Mouse (Mus musculus): ENCODE results near the gene Tmem178.

- TF ChIP-seq CTCF (IDR thresholded peaks at IDR 0.05 in 2 of 3, conservative IDR thresholded peaks at IDR 0.05 in 1 of 3; ENCODE audit: control insufficient read depth in 1 of 3, insufficient read depth in 1 of 3, low read depth in 2 of 3, low read length in 3 of 3, poor library complexity in 1 of 3, severe bottlenecking in 1 of 3) = no peak
- no peak for TF ChIP-seq EP300 (IDR thresholded peaks at IDR 0.05; ENCODE audit: low read depth in 1 of 2, low read length in 2 of 2)
- TF ChIP-seq POLR2A (IDR thresholded peaks at IDR 0.05; ENCODE audit: control insufficient read depth in 1 of 2, insufficient read depth in 1 of 2, low read depth in 1 of 2, low read length in 2 of 2, poor library complexity in 1 of 2) = no peak
- no peak for TF ChIP-seq MYC (IDR thresholded peaks at IDR 0.05; ENCODE audit: low read depth, low read length)
- no peak for TF ChIP-seq POLR2AphosphoS2 (IDR thresholded peaks at IDR 0.05; ENCODE audit: low read length)
- no peak for TF ChIP-seq NELFE (IDR thresholded peaks at IDR 0.05; ENCODE audit: low read depth, low read length)
- no peak for TF ChIP-seq MXI1 (IDR thresholded peaks at IDR 0.05; ENCODE audit: low read depth, low read length)
- no peak for TF ChIP-seq POLR2AphosphoS5 (IDR thresholded peaks at IDR 0.05; ENCODE audit: borderline replicate concordance, low read depth, low read length)
- TF ChIP-seq GATA1 (IDR thresholded peaks at IDR 0.05; ENCODE audit: low read depth, low read length) = no peak
- TF ChIP-seq TBP (IDR thresholded peaks at IDR 0.05; ENCODE audit: low read depth, low read length) = no peak
Measured at GRCm38 (mm10) chr17:80972891-80973290, 28.5 kb downstream of the Tmem178 start.

Data from MEL (cell line).